8 mouse cellular contexts compared by ENCODE assay signal in the genomic region with DNA sequence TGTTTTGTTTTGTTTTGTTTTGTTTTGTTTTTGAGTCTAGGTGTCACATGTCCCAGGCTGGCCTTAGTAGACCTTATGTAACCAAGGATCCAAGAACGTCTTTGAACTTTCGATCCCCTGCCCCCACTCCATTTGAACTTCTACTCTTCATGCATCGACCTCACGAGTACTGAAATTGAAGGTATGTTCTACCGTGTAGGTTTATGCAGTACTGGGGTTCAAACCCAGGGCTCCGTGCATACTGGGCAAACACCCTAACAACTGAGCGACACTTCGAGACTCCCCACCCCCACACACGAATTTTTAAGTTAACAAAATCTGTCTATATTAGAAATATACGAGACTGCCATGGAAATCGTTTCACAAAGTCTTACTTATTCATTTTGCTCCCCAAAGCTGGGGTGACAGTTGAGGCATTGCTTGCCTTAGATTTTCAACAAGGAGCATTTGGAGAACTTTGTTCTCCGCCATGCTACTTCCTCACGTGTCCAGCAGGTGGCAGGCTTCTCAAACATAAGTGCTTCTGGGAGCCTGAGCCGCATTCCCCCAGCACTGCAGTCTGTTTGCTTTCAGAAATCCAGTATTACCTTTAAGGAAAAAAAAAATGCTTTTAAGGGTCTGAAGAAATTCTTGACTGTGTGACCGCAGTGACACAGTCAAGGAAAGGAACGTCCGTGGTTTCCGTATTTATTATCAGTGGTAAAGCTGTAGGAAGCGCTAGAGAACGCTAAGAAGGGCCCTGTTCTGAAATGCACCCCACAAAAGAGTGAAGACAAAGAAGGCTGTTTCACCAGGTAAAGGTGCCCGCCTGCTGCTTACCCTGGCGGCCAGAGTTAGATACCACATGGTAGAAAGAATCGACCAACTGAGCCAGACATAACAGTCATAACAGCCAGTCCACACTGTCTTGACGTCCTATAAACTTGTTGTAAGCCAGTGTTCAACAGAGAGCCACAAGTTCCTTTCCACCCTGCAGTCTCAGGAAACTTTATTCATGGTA. TPM values are rescaled to one million over a fixed set of nuclear protein-coding genes. Genes with fewer than 3 reads are reported as not detected.
DNase-seq lines count a peak whose midpoint lies in the region; ATAC-seq and TF ChIP-seq lines count a peak whose summit lies in the region.

No protein-coding gene starts in this region.

- H3K9me3 ChIP-seq in embryonic facial prominence, embryonic 12.5 days = no peaks in the 10 kb centered on the region; the same call in 1 of the 2 replicates
- H3K9me3 ChIP-seq in limb, embryonic 13.5 days = no peaks in the 10 kb centered on the region
- H3K9me3 ChIP-seq in midbrain, postnatal 0 days (ENCODE audit: low read length) = no peaks in the 10 kb centered on the region

- H3K4me3 ChIP-seq in embryonic facial prominence, embryonic 12.5 days = no peak overlapping the region
- H3K4me3 ChIP-seq in limb, embryonic 13.5 days = no peak overlapping the region
- no peak overlapping the region for H3K4me3 ChIP-seq in midbrain, postnatal 0 days (ENCODE audit: low read depth, low read length)

- DNase-seq in 416B (ENCODE audit: low read depth) = peak; percentile 87
- DNase-seq in adrenal gland, postnatal 25 days = peak; percentile 75
- DNase-seq in heart, adult 8-10 months (ENCODE audit: low spot score) = peak; percentile 71
- DNase-seq in kidney, adult 9 months = peak; percentile 79
- DNase-seq in midbrain, postnatal 0 days (ENCODE audit: low spot score) = peak; percentile 90
- peak; percentile 35 to 66 for DNase-seq in spleen, postnatal 14 days (ENCODE audit: low spot score in 2 of 2)

- H3K27ac ChIP-seq in embryonic facial prominence, embryonic 12.5 days = no peak overlapping the region
- H3K27ac ChIP-seq in limb, embryonic 13.5 days = no peak overlapping the region
- no peak overlapping the region for H3K27ac ChIP-seq in midbrain, postnatal 0 days (ENCODE audit: low read depth, low read length)

- no peak overlapping the region for H3K9ac ChIP-seq in embryonic facial prominence, embryonic 12.5 days
- H3K9ac ChIP-seq in limb, embryonic 13.5 days = no peak overlapping the region
- H3K9ac ChIP-seq in midbrain, postnatal 0 days (replicated peaks; ENCODE audit: low read length, poor library complexity, severe bottlenecking) = no peak overlapping the region

- no peaks in the 10 kb centered on the region for H3K36me3 ChIP-seq in embryonic facial prominence, embryonic 12.5 days
- H3K36me3 ChIP-seq in limb, embryonic 13.5 days = no peaks in the 10 kb centered on the region
- H3K36me3 ChIP-seq in midbrain, postnatal 0 days (ENCODE audit: insufficient read depth, low read length) = no peaks in the 10 kb centered on the region

- peak overlapping the region; percentile 16; the same call in 1 of the 2 replicates for H3K4me2 ChIP-seq in embryonic facial prominence, embryonic 12.5 days (replicated peaks)
- peak overlapping the region; percentile 29 for H3K4me2 ChIP-seq in limb, embryonic 13.5 days (replicated peaks)
- H3K4me2 ChIP-seq in midbrain, postnatal 0 days (ENCODE audit: low read depth, low read length, poor library complexity, severe bottlenecking) = no peak overlapping the region; the same call in 1 of the 2 replicates

- ATAC-seq in embryonic facial prominence, embryonic 12.5 days (ENCODE audit: insufficient number of reproducible peaks, insufficient read depth, low FRiP score, low TSS enrichment) = no peak
- peak; percentile 37; the same call in 1 of the 2 replicates for ATAC-seq in limb, embryonic 13.5 days (ENCODE audit: low FRiP score, low read depth)
- peak; percentile 68; the same call in 1 of the 2 replicates for ATAC-seq in midbrain, postnatal 0 days (ENCODE audit: low FRiP score)

- H3K4me1 ChIP-seq in embryonic facial prominence, embryonic 12.5 days = no peaks in the 10 kb centered on the region
- no peaks in the 10 kb centered on the region for H3K4me1 ChIP-seq in limb, embryonic 13.5 days
- H3K4me1 ChIP-seq in midbrain, postnatal 0 days (ENCODE audit: insufficient read depth, low read length) = no peaks in the 10 kb centered on the region

- no peaks in the 10 kb centered on the region for H3K27me3 ChIP-seq in embryonic facial prominence, embryonic 12.5 days
- H3K27me3 ChIP-seq in limb, embryonic 13.5 days = no peaks in the 10 kb centered on the region
- H3K27me3 ChIP-seq in midbrain, postnatal 0 days (ENCODE audit: insufficient read depth, low read length) = no peaks in the 10 kb centered on the region

- WGBS in embryonic facial prominence, embryonic 12.5 days = 31% methylated on average over 24 of the region's 24 CpGs
- WGBS in limb, embryonic 13.5 days = 30% methylated on average over 24 of the region's 24 CpGs
- WGBS in midbrain, postnatal 0 days = 35% methylated on average over 24 of the region's 24 CpGs

- peak; percentile 87 for TF ChIP-seq CTCF in midbrain, postnatal 0 days (IDR thresholded peaks at IDR 0.05)

RNA-seq across cellular contexts. Expression of a gene that starts 15.0 kb away (rescaled TPM):
- total RNA-seq in adrenal gland, postnatal 25 days (2021) = 37.6 and 40.0 TPM in 2 replicates
- polyA plus RNA-seq in embryonic facial prominence, embryonic 12.5 days (2016; fragmentation: Nextera tagmentation; extraction: Ambion mirVana) = 47.4 TPM in 2 replicates
- total RNA-seq in heart, adult 8-10 months (2022) = 10 to 100 TPM; 21.2 to 26.1 (median 23.6) TPM
- 31.7 and 32.4 TPM in 2 replicates for polyA plus RNA-seq in limb, embryonic 13.5 days (2015; fragmentation: Nextera tagmentation; extraction: Ambion mirVana)
- 25.5 and 27.6 TPM in 2 replicates for total RNA-seq in midbrain, postnatal 0 days (2014; rRNA removed)
- polyA plus RNA-seq in midbrain, postnatal 0 days (2015; fragmentation: Nextera tagmentation; extraction: Ambion mirVana) = 26.7 and 28.7 TPM in 2 replicates

RNA-seq across cellular contexts. Expression of a gene that starts 54.6 kb away (rescaled TPM):
- not detected in 2 replicates for total RNA-seq in adrenal gland, postnatal 25 days (2021)
- 3.5 and 4.9 TPM in 2 replicates for polyA plus RNA-seq in embryonic facial prominence, embryonic 12.5 days (2016; fragmentation: Nextera tagmentation; extraction: Ambion mirVana)
- total RNA-seq in heart, adult 8-10 months (2022) = not detected
- polyA plus RNA-seq in limb, embryonic 13.5 days (2015; fragmentation: Nextera tagmentation; extraction: Ambion mirVana) = 0.31 and 0.51 TPM in 2 replicates
- total RNA-seq in midbrain, postnatal 0 days (2014; rRNA removed) = 3.7 and 7.7 TPM in 2 replicates
- 5.2 and 6.7 TPM in 2 replicates for polyA plus RNA-seq in midbrain, postnatal 0 days (2015; fragmentation: Nextera tagmentation; extraction: Ambion mirVana)
